Mouse (Mus musculus) layer of hippocampus, adult 2 months (tissue): ENCODE data around the gene Hamp. TPM values are rescaled to one million over a fixed set of nuclear protein-coding genes. Genes with fewer than 3 reads are reported as not detected.

Experiments
- DNase-seq, 2 experiments: peaks; one replicate each; pipeline ENCODE4 v3.0.0; 2022; ENCODE audit warnings: low spot score in 2 of 2
- H3K27ac ChIP-seq: fragments of 200-600 bp; 2 replicates; pipeline ENCODE4 v1.8.1; 2022
- H3K4me3 ChIP-seq: fragments of 200-600 bp; 2 replicates; pipeline ENCODE4 v1.8.1; 2022; ENCODE audit warnings: mild to moderate bottlenecking
- CTCF ChIP-seq: fragments of 200-600 bp; conservative IDR thresholded peaks from 2 replicates; pipeline ENCODE4 v1.8.1; 2022; ENCODE audit warnings: antibody characterized with exemption, mild to moderate bottlenecking, moderate library complexity
- total RNA-seq, 2 experiments: library from RNA; stranded (reverse); gene quantifications; 2 replicates each; pipeline ENCODE4 v1.2.3; 2021

Gene Hamp
- total RNA-seq, 2 experiments from 2014 or later, result not detected

DNA sequence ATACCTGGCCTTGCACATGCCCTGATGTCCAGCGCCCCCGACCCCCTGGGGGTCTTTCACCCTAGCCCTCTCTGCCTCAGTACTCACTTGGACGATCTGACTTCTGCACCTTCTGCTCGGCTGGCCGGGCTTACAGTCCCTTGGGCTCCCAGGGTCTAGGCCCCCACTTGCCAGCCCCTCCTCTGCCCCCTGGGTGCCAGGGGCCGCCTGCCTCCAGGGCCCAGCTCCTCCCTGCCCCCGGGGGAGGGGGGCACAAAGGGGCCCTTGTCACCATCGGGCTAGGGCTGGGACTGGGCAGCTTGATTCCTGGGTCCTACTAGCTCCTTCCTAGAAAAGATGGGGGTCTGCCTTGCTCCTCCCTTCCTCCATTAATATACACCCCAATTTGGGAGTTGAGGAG is 29.1 kb downstream of the Hamp start, which contains the start of gene Mag:
Mag (minus strand) TSS at position 142 of the 400 bp plus-strand sequence.
- no peak for TF ChIP-seq CTCF
- Histone ChIP-seq H3K4me3 (peak within 1 kb of the TSS; percentile 17), H3K27ac (peak within 1 kb of the TSS; percentile 75)
- DNase-seq, result peak; percentile 18 to 19

GRCm38 (mm10) chr7:30909773-30910172 is 34.1 kb downstream of the Hamp start:
- H3K4me3 ChIP-seq, result no peak overlapping the region
- no peak for DNase-seq
- no peak overlapping the region for H3K27ac ChIP-seq
- no peak for TF ChIP-seq CTCF

GRCm38 (mm10) chr7:30908992-30909431 is 34.8 kb downstream of the Hamp start:
- DNase-seq, result no peak
- TF ChIP-seq CTCF, result no peak
- no peak overlapping the region; the same call in 1 of the 2 replicates for H3K4me3 ChIP-seq
- no peak overlapping the region for H3K27ac ChIP-seq

GRCm38 (mm10) chr7:30908277-30908991 is 35.4 kb downstream of the Hamp start:
- 0 out of 2 replicates have a peak, but pooled peaks have one; percentile 5 for TF ChIP-seq CTCF
- DNase-seq, result no peak
- peak overlapping the region; percentile 8; the same call in 1 of the 2 replicates for H3K4me3 ChIP-seq
- H3K27ac ChIP-seq, result no peak overlapping the region

DNA sequence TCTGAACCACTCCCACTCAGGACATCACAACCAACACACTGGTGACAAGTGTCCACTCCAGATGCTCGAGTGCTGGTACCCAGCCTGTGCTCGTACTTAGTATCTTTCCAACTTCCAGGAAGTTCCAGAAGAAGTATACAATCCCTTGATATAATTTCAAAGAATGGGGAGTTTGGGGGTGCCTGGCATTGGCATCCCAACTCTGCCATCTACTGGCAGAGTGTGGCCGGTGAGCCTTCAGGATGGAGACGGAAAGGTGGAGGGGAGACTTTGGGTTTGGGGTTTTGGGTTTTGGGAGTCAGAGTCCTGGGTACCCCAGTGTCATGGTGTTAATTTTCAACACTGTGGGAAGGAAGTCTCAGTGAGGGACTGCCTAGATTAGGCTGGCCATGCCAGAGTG is 39.8 kb downstream of the Hamp start:
- DNase-seq, result peak; percentile 26 to 29

DNA sequence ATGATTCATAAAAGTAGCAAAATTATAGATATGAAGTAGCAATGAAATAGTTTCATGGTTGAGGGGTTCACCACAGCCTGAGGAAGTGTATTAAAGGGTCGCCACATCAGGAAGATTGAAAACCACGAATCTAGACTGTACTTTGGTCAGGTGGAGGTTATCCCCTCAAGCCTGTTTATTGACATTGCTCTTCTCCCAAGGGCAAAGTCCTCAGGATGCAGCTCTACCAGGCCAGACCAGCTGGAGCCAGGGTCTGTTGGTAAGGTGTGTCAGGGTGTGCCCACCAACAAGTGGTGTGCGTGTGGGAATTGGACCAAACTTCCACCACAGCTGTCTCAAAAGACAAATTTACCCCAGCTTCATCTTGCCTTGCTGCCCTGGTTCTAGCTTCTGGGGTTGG is 48.6 kb downstream of the Hamp start:
- Histone ChIP-seq H3K4me3 (no peak overlapping the region), H3K27ac (no peak overlapping the region)
- no peak for DNase-seq
- no peak for TF ChIP-seq CTCF

More for the DNA sequence above, 39.8 kb downstream of the Hamp start:
- H3K27ac ChIP-seq, result no peak overlapping the region
- peak; percentile 85 for TF ChIP-seq CTCF
- H3K4me3 ChIP-seq, result no peak overlapping the region

DNA sequence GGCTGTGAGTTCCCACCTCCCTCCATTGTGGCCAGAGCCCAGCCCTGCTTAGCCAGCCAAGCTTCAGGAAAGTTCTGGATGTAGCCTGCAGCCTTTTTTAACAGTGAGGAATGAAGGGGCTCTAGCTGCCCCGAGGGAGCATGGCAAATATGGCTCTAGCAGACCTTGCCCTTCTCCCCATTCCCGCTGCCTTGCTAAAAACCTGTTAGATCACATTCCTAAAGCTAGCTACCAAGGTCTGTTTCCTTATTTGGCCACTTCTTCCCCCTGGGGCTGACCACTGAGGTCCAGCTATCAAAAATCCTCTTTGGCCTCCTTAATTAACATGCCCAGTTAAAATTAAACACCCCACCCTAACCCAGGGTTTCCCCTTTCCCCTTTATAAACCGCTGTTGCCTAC is 51.3 kb downstream of the Hamp start:
- no peak for TF ChIP-seq CTCF
- DNase-seq, result no peak
- Histone ChIP-seq H3K4me3 (no peak overlapping the region), H3K27ac (no peak overlapping the region)

Other genes starting within 250 kb of the Hamp start
- not detected for gene 2200002J24Rik, start 245.1 kb downstream of the Hamp start, total RNA-seq
- gene Atp4a, start 231.8 kb downstream of the Hamp start, total RNA-seq, result under 1 TPM; 0.38 to 0.47 TPM
- gene Tmem147, start 214.5 kb downstream of the Hamp start, total RNA-seq, result 100 to 1,000 TPM; 108 to 112 TPM
- not detected for gene Gapdhs, start 200.4 kb downstream of the Hamp start, total RNA-seq
- gene Sbsn, start 192.6 kb downstream of the Hamp start, total RNA-seq, result 1 to 10 TPM; 4.9 to 6.1 TPM
- gene Dmkn, start 180.3 kb downstream of the Hamp start, total RNA-seq, result under 1 TPM; 0.56 to 1.00 TPM
- gene Krtdap, start 156.1 kb downstream of the Hamp start, total RNA-seq, result not detected
- not detected for gene Ffar2, start 120.3 kb downstream of the Hamp start, total RNA-seq
- gene Ffar3, start 87.9 kb downstream of the Hamp start, total RNA-seq, result not detected
- gene Ffar1, start 82.5 kb downstream of the Hamp start, total RNA-seq, result not detected
- gene Cd22, start 63.7 kb downstream of the Hamp start, total RNA-seq, result not detected
- 100 to 1,000 TPM; 135 to 145 TPM for gene Mag, start 29.2 kb downstream of the Hamp start, total RNA-seq
- gene Hamp2, start 19.4 kb downstream of the Hamp start, total RNA-seq, result not detected
- 100 to 1,000 TPM; 134 to 137 TPM for gene Usf2, start 12.8 kb upstream of the Hamp start, total RNA-seq
- gene Lsr, start 29.4 kb upstream of the Hamp start, total RNA-seq, result 1 to 10 TPM; 7.5 to 8.6 TPM
- not detected for gene Fam187b, start 29.8 kb upstream of the Hamp start, total RNA-seq
- 10 to 100 TPM; 17.3 to 26.9 TPM for gene Fxyd5, start 98.4 kb upstream of the Hamp start, total RNA-seq
- 100 to 1,000 TPM; 117 to 121 TPM for gene Fxyd7, start 107.4 kb upstream of the Hamp start, total RNA-seq
- gene Fxyd1, start 113.2 kb upstream of the Hamp start, total RNA-seq, result 100 to 1,000 TPM in 1 of 2 experiments, 10 to 100 TPM in 1; 90.9 to 114 TPM
- gene Lgi4, start 115.3 kb upstream of the Hamp start, total RNA-seq, result 10 to 100 TPM; 37.9 to 41.9 TPM
- 1 to 10 TPM in 1 of 2 experiments, not detected in 1; 1.7 TPM for gene Fxyd3, start 132.7 kb upstream of the Hamp start, total RNA-seq
- gene Hpn, start 171.3 kb upstream of the Hamp start, total RNA-seq, result 1 to 10 TPM; 2.9 to 7.1 TPM
- gene Scn1b, start 183.0 kb upstream of the Hamp start, total RNA-seq, result 100 to 1,000 TPM; 585 to 611 TPM
- gene Gramd1a, start 211.9 kb upstream of the Hamp start, total RNA-seq, result 100 to 1,000 TPM; 118 to 124 TPM